Mouse (Mus musculus): ENCODE results near the gene BC004004.
"Not testable (repeated sequence)": the region's sequence is repeated elsewhere in the genome, so short reads cannot be mapped to it uniquely, and the experiment has no call there.

The BC004004 gene

DNA sequence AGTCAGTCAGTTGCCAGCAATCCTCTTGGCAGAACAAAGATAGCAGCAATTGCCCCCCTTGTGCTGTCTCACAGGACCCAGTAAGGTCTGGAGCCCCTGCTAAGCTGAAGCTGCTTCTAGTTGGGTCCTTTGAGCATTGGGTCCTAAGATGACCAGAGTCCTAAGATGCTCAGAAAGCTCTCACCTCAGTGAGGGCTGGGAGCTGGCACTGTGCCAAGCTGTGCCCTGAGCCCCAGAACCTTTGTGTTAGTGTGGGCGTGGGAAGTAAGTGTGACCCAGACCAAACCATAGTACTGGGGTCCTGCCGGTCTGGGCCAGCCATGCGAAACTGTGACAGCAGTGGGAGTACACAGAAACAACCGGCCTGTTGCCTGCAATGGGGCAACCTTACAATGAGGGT, 30.7 kb downstream of the BC004004 start:
- no peak for DNase-seq (ENCODE audit: low spot score)

DNA sequence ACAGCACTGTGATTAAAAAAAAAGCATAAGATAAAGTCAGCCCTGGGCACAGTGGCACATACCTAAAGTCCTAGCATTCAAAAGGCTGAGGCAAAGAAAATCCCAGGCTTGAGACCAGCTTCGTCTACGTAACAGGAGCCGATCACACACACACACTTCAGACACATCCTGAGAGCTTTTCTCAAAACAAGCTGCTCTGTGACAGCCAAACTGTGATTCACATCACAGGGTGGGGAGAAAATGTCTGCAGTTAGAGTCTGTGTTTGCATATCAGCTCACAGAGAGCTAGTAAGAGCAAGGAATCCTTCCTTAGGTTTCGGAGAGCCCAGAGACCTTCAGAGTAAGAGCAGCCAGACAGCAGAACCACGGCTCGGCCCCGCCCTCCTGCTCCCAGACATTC, 32.3 kb downstream of the BC004004 start:
- no peak for DNase-seq (ENCODE audit: low spot score)

DNA sequence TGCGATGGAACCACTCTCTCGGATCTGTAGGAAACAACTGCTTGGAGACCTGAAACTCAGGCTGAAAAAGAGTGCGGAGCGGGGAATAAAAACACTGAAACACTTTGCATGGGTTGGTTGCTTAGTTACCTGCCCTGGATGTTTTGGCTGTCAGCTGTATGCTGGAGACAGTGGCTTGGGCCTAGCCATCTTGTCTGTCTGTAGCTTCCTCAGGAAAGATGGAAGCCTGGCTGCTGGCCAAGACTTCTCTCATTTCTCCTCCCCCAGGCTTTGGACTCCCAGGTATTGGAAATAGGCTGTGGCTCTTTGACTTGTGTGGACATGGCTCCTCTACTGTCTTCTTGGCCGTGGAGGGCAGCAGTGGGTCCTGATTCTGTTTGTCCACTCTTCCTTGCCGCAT, 32.8 kb downstream of the BC004004 start:
- no peak for DNase-seq (ENCODE audit: low spot score)

DNA sequence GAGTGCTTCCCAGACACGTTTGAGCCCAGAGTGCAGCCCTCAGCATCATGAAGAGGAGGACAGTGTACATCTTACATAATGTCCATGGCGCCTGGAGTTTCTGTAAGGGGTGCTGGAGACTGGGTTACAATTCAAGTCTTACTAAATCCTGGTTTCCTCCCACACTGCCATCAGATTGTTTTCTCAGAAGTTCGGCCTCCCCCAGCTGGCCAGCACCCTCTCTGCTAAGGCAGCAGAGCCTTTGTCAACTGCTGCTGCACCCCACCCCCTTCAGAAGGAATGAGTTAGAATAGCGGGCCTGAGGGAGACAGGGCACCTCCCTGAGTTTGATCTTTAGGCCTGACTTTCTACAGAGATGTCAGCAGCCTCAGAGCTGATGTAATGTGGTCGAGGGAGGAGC, 33.6 kb downstream of the BC004004 start:
- DNase-seq (ENCODE audit: low spot score): no peak

DNA sequence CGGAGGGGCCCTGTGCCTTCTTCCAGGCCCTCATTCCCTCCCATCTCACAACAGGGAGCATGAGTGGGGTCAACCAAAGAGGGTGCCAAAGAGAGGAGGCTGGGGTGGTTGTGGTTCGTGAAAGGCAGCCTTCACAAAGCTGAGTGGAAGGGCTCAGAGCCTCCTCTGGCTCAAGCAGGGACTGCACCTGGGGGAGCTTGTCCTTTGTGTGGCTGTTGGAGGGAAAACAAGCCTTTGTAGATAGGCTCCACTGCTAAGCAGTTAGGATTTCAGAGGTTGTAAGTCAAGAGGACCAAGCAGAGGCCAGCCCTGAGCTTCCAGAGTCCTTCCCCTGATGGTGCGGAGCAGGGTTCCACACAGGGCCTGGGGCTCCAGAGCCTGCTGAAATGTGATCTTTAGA, 34.5 kb downstream of the BC004004 start:
- DNase-seq (ENCODE audit: low spot score): no peak

DNA sequence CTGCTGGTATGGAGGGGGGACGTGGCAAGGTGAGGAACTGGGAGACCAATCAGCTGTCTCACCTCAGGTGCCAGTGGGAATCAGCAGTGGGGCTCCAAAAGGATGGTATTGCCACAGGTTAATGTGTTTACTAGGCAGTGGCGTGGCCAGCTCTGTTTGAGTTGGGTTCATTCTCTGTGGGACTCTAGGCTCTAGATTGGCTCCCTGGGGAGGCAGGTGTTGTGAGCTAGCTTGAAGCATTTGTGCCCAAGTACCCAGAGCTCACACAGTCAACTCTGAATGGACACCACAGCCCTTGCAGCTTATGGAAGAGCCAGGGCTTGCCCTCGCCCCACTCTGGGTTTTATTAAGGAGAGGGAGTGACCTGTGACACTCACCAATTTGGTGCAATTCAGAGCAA, 35.3 kb downstream of the BC004004 start:
- DNase-seq (ENCODE audit: low spot score): no peak

DNA sequence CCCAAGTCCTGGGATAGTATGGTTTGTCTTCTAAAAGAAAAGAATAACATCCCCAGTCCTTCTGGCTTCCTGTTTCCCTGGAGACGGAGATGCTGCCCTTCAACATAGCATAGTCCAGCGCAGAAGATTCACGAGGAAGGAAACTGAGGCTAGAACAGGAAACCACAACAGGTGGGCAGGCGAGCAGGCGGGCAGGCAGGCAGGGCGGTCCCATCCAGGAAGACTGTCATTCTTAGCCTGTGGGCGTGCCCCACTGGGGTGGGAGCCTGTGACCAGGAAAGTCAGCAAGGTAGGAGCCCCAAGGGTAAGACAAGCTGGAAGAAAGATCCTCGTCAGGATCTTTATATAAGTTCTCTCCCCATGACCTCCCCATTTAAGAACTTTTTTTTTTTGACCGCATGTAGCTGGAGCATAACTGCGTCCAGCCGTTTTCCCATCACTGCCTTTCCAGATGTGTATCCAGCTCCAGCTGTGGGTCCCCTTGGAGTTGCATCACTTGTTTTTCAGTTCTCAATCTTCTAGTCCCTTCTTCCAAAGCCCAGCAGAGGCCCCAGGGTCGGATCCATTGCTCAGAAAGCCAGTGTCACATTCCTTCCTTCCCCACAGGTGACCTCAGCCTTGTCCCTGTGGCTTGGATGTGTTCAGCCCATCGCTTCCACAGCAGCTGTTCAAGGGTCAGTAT, 35.9 kb downstream of the BC004004 start:
- no peak for DNase-seq (ENCODE audit: low spot score)

DNA sequence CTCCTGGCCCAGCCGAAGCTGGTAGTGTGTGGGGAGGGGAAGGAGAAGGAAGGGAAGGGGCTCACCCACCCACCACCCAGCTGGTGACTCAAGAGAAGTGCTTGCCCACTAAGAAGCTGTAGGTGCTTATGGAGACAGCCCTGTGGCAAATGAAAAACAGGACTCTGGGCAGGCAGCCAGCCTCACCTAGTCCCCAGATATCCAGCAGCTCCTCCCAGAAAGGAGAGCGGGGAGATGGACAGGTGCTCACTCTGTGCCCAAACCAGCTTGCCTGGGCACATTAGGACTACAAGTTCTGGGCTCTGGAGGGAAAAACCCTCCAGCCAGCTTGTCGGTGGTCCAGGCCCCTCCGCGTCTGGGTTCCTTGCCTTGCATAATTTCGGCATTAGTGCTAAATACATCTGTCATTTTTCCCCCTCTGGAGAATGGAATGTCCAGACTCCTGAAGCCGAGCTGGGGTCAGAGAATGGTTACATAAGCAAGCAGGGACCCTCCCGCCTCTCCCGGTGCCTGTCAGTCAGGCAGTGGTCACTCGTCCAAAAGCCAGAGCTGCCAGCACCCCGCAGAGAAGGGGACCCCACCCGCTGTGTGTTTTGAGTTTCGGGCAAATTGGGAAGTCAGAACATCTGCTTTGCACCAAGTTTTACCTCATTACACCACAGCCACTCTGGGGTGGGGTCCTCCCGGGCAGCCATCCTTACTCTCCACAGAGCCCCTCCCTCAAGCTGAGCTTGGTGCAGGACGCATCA, 36.6 kb downstream of the BC004004 start:
- no peak for DNase-seq (ENCODE audit: low spot score)

DNA sequence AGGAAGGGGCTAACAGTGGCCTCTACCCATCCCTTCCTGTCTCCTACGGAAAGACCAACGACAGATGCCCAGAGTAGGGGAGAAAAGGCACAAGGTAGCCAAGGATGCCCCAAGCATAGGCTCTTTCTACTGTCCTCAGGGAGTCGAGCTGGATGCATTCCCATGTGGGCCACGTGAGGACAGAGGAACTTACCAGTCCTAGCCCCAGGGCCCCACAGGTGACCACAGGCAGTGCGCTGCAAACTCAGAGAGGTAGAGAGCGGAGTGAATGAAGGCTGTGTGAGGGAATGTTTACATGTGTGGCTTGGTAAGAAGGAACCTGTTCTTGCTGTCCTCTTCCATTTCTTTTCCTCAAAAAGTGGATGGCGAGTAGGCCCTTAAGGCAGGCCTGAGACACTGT, 37.3 kb downstream of the BC004004 start:
- DNase-seq (ENCODE audit: low spot score): no peak

DNA sequence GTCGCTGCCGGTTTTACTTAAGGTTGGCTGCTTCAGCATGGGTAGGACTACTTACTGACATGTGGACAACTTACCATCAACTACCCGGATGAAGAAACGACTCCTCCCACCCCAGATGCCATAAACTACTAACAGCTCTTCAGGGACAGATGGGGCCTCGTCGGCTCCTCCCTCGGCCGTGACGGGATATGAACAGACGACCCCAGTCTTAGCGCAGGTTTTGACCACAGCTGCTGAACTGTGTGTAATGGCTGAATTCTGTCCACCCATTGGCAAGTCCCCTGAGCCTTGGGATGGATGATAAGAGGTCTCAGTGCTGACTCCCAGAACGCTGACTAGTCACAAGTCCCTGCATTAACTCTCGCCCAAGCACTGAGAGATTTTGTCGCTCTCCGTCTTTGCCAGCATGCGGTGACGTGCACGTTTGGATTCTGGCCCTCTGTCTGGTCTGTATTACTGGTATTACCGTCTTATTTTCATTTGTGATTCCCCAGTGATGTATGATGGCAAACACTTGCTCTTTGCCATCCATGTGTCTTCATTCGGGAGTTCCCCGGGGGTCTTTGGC, 41.6 kb downstream of the BC004004 start:
- no peak for DNase-seq (ENCODE audit: low spot score)

DNA sequence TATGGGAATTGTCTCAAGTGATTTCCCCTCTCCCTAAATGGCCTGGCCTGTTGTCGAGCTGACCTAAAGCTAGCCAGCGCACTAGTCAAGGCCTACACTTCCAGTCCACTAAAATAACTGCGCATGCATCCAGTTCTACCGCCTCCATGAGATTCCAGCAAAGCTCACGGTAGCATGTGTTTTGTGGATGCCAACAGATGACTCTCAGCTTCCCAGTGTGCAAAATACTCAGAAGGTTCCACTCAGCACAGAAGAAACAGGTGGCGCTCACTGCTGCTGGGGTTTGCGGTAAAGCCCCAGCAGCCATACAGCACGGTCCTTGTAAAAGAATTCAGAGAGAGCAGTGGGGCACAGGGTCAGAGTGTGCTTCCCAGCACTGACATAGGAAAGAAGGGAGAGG, 43.0 kb downstream of the BC004004 start:
- DNase-seq (ENCODE audit: low spot score): no peak

DNA sequence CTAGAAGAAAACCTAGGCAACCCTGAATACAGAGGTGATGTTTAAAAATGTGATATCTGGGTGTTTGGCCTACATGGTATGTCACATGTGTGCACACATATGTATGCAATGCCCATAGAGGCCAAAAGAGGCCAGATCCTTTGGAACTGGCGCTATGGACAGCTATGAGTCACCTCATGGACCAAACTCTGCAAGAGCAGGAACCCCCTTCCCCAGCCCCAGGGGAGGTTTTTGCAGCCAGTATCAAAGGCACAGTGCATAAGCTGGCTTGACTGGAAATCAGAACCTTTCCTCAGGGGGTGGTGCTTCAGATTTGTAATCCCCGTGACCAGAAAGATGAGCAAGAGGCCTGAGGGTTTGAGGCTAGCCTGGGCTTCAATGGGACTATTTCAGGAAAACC, 43.5 kb downstream of the BC004004 start:
- DNase-seq (ENCODE audit: low spot score): no peak

DNA sequence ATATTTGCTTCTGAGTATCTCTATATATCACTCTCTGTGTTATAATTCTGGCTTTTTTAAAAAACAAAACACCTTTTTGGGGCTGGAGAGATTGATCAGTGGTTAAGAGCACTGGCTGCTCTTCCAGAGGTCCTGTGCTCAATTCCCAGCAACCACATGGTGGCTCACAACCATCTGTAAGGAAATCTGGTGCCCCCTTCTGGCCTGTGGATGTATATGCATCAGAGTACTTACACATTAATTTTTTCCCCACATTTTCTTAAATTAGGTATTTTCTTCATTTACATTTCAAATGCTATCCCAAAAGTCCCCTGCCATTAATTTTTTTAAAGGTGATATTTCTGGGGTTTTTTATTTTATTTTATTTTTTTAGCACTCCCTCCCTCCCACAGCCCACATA, 44.7 kb downstream of the BC004004 start:
- no peak for DNase-seq (ENCODE audit: low spot score)

DNA sequence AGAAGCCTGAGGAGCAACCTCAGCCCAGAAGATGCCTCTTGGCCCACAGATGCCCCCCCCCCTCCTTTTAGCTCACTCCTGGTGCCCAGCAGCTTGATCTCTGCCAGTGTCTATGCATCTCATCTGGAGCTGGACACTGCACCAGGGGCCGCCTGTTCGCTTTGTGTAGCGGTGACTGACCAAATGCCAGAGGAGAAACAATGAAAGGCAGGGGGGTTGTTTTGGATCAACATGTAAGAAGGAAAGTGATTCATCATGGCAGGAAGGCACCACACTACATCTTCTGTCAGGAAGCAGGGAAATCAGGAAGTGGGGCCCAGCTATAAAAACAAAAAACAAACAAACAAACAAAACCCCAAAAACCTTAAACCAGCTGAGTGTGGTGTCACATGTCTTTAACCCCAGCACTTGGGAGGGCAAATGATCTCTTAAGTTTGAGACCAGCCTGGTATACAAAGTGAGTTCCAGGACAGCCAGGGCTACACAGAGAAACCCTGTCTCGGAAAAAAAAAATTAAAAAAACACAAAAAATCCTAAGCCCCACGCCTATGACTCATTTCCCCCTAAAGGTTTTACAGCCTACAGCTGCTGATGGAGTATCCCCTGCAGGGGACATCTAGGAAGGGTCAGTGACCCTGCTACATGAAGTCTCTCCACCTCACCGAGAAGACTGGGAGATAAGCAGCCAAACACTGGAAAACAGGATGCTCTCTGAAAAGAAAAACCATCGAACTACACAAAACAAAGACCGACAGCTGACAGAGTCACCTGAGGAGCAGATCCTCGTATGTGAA, 47.3 kb downstream of the BC004004 start:
- DNase-seq (ENCODE audit: low spot score): no peak

DNA sequence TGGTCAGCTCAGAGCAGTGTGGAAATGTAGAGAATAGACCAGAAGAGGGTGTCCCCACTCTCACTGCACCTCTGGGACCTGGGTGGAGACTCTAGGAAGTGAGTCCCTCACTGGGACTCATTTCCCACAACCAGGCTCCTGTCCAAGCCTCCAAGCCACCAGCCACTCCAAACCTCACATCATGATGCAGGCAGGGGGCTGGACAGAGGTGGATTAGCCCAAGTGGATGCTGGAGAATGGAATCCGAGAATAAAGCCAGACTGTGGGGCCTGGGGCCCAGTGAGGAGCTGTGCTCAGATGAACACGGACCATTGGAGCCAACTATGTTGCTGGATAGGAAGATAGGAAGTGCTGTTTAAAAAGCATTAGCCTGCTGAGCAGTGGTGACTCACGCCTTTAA, 48.3 kb downstream of the BC004004 start:
- DNase-seq (ENCODE audit: low spot score): no peak

DNA sequence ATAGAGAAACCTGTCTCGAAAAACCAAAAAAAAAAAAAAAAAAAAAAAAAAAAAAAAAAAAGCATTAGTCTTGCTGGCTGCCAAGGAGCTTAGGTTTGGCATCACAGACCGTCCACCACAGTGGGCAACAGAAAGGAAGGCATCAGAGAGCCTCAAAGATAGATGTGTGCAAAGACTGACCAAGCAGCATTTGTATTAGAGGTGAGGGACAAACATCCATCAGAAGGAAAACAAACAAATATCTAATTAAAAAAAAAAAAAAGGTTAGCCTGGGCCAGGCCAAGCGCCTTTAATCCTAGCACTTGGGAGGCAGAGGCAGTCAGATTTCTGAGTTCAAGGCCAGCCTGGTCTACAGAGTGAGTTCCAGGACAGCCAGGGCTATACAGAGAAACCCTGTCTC, 48.8 kb downstream of the BC004004 start, which contains the start of gene Pi16:
Gene Pi16, plus strand, starts transcription at position 301 of the 400 bp plus-strand sequence.
- DNase-seq (ENCODE audit: low spot score): not testable (repeated sequence)

DNA sequence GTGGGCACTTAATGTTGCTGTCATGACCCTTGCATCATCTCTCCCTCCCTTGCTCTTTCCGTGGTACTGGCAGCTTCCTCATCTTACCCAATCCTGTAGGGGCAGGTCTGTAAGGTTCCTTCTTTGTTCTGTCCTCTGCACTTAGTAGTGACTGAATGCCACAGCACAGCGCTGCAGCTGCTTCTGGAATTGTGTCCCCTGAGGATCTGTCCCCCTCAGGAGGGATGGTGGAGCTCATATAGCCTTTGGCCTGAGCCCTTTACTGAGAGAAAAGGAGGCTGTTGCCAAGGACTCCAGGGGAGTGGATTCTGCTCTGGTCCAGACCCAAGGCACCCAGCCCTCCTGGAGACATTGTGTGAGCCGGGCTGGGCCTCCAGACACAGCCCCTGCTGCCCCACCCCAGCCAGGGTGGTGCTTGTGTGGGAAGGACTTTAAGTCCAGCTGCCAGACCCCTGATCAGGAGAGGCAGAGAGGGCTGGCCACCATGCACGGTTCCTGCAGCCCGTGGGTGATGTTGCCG, 50.2 kb downstream of the BC004004 start:
- no peak for DNase-seq (ENCODE audit: low spot score)

DNA sequence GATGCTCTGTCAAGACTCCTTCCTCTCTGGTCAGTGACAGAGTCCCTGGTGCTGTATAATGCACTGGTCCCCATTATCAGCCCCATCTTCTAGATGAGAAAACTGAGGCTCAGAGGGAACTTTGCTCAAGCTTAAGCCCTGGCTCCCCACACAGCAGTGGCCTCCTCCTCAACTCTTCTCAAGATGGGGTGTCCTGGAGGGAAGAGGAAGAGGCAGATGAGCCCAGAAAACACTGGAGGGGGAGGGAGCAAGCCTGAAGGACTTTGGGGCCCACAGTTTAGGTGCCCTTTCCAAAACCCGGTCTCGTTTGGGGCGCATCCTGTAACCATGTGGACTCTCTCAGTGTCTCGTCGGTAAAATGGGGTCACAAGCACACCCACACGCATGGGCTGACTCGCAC, 50.9 kb downstream of the BC004004 start:
- DNase-seq (ENCODE audit: low spot score): no peak

DNA sequence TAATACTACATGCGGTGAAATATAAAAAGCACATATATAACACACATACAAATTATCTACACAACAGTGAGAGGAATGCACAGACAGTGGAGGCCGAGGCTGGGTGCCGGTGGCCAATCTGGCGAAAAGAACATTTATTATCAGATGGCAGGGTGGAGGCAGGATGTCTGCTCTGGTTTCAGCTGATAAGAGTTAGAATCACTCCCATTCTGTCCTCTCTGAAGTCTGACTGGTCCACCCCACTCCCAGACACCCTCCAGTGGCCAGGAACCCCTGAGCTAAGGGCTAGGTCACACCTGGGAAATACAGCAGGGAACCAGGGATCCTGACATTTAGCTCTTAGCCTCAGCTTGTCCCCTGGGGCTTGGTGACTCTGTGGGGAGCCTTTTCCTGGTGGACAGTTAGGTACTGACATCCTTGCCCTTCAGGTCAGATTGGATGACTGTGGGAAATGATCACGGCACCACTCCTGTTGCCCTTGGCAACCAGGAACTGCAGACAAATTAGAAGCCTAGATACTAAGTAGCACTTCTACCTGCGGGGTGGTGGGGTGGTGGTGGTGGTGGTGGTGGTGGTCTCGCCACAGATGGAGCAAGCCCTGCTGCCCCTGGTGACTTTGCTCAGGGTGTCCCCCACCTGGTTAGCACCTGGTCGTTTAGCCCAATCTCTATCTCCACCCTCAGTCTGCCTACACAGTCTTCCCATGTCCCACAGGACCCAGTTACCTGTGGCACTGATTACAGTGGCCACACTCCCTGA, 51.5 kb downstream of the BC004004 start:
- DNase-seq (ENCODE audit: low spot score): no peak

DNA sequence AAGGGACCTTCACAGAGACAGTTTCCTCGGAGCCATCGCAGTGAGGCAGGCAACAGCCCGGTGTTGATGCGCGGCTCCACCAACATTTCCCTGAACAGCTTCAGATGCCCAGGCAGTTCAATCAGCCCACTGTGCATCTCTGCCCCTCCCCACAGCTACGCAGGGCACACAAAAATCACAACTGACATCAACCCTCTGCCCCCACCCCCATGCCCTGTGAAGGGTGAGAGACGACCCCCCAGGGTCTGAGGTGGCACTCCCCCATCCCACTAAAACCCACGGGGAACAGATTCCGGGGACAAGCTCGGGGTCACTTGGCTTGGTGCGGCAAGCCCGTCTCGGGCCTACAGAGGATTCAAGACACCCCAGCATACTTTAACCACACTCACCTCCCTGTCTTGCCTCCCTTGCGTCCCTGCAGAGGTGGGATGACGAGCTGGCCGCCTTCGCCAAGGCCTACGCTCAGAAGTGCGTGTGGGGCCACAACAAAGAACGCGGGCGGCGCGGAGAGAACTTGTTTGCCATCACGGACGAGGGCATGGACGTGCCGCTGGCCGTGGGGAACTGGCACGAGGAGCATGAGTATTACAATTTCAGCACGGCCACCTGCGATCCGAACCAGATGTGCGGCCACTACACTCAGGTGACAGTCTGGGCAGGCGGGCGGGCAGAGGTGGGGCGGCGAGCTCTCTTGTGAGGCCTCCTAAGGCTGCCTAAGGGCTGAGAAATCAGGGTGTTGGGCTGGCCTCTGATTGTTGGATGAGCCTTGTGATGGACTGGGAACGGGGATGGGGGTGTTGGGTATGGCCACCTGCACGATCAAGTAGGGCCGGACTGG, 53.4 kb downstream of the BC004004 start:
- no peak for DNase-seq (ENCODE audit: low spot score)

DNA sequence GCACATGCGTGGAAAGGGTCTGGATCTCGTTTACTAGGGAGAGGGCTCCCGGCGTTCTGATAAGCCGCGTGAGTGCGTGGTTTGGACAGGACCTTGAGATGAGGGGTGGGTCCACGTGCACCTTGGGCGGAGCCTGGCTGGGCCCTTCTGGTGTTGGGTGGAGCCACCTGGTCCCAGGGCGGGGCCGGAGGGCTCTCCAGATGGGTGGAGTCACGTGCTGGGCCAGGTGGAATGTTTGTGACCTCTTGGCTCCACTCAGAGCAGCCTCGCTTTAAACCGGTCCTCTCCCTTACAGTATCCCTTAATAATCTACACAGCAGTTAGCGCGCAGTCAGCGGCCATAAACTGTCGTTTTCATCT, 54.0 kb downstream of the BC004004 start:
- DNase-seq (ENCODE audit: low spot score): no peak

Measured in ovary, postnatal 36 days (tissue).